Mouse (Mus musculus): Measurements from ENCODE around the gene Dock6. TPM values are rescaled to one million over a fixed set of nuclear protein-coding genes. Genes with fewer than 3 reads are reported as not detected.

Dock6 gene
- polyA plus RNA-seq, 2 experiments from 2014 or later = 0.61 to 1.4 TPM

Other genes starting within 250 kb of the Dock6 start
- gene Smarca4, start 236.5 kb downstream of the Dock6 start, polyA plus RNA-seq (2017; shearing (Covaris generic)) = 10 to 100 TPM; 22.7 to 24.1 TPM
- gene Ldlr, start 129.2 kb downstream of the Dock6 start, polyA plus RNA-seq (2017; shearing (Covaris generic)) = 10 to 100 TPM; 17.9 to 42.0 TPM
- gene Spc24, start 92.3 kb downstream of the Dock6 start, polyA plus RNA-seq (2017; shearing (Covaris generic)) = 10 to 100 TPM in 1 of 2 experiments, 1 to 10 TPM in 1; 6.5 to 13.5 TPM
- not detected for gene Kank2, start 53.9 kb downstream of the Dock6 start, polyA plus RNA-seq (2017; shearing (Covaris generic))
- not detected for gene Angptl8, start 17.1 kb downstream of the Dock6 start, polyA plus RNA-seq (2017; shearing (Covaris generic))
- 10 to 100 TPM in 1 of 2 experiments, 1 to 10 TPM in 1; 8.4 to 11.3 TPM for gene Rab3d, start 65.6 kb upstream of the Dock6 start, polyA plus RNA-seq (2017; shearing (Covaris generic))
- under 1 TPM in 1 of 2 experiments, not detected in 1; 0.94 TPM for gene Ccdc159, start 74.8 kb upstream of the Dock6 start, polyA plus RNA-seq (2017; shearing (Covaris generic))
- 1 to 10 TPM; 8.0 to 8.7 TPM for gene Tmem205, start 74.9 kb upstream of the Dock6 start, polyA plus RNA-seq (2017; shearing (Covaris generic))
- under 1 TPM; 0.28 to 0.90 TPM for gene Plppr2, start 84.4 kb upstream of the Dock6 start, polyA plus RNA-seq (2017; shearing (Covaris generic))
- 10 to 100 TPM in 1 of 2 experiments, 1 to 10 TPM in 1; 3.2 to 13.5 TPM for gene Swsap1, start 103.1 kb upstream of the Dock6 start, polyA plus RNA-seq (2017; shearing (Covaris generic))
- not detected for gene Epor, start 110.9 kb upstream of the Dock6 start, polyA plus RNA-seq (2017; shearing (Covaris generic))
- gene Rgl3, start 136.8 kb upstream of the Dock6 start, polyA plus RNA-seq (2017; shearing (Covaris generic)) = not detected
- not detected for gene Ccdc151, start 150.0 kb upstream of the Dock6 start, polyA plus RNA-seq (2017; shearing (Covaris generic))
- gene Prkcsh, start 150.2 kb upstream of the Dock6 start, polyA plus RNA-seq (2017; shearing (Covaris generic)) = 10 to 100 TPM; 31.5 to 37.6 TPM
- gene Elavl3, start 199.4 kb upstream of the Dock6 start, polyA plus RNA-seq (2017; shearing (Covaris generic)) = under 1 TPM in 1 of 2 experiments, not detected in 1; 0.07 TPM
- not detected for gene Gm49318, start 218.6 kb upstream of the Dock6 start, polyA plus RNA-seq (2017; shearing (Covaris generic))
- gene Zfp653, start 218.7 kb upstream of the Dock6 start, polyA plus RNA-seq (2017; shearing (Covaris generic)) = 1 to 10 TPM; 4.7 to 7.3 TPM
- gene Ecsit, start 232.8 kb upstream of the Dock6 start, polyA plus RNA-seq (2017; shearing (Covaris generic)) = 10 to 100 TPM; 35.8 to 55.9 TPM
- under 1 TPM in 1 of 2 experiments, not detected in 1; 0.22 TPM for gene Cnn1, start 246.6 kb upstream of the Dock6 start, polyA plus RNA-seq (2017; shearing (Covaris generic))

Measured in CD4-positive, CD25-positive, alpha-beta regulatory T cell, adult 4 months (primary cell).